In the genomic region with DNA sequence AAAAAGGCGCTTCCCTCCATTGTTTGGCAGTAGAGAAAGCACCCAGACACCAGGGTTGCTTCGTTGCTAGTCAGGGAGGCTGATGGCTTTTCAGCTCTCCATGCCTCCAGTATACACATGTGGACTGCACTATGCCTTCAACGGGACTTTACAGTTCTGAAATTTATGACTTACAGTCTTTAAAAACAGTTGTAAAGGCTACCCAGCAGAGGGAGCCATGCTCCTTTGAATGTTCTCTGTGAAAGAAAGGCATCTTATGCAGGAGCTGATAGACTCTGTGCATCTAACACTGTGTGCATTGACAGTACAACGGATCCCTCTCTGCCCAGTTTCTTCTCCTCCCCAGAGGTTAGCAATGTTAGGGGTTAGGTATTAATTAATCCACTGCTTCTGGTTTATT, we compare ENCODE assay signal across 8 mouse cellular contexts. TPM values are rescaled to one million over a fixed set of nuclear protein-coding genes. Genes with fewer than 3 reads are reported as not detected.
DNase-seq lines count a peak whose midpoint lies in the region; ATAC-seq and TF ChIP-seq lines count a peak whose summit lies in the region.

No protein-coding gene starts in this region.

- no peaks in the 10 kb centered on the region for H3K4me1 ChIP-seq in heart, embryonic 12.5 days (replicated peaks)
- no peaks in the 10 kb centered on the region for H3K4me1 ChIP-seq in forebrain, postnatal 0 days (ENCODE audit: insufficient read depth)
- no peaks in the 10 kb centered on the region for H3K4me1 ChIP-seq in midbrain, embryonic 16.5 days (ENCODE audit: control insufficient read depth, insufficient read depth, low read length)

- no peaks in the 10 kb centered on the region for H3K27me3 ChIP-seq in heart, embryonic 12.5 days (replicated peaks)
- H3K27me3 ChIP-seq in forebrain, postnatal 0 days (ENCODE audit: insufficient read depth, low read length), result no peaks in the 10 kb centered on the region
- no peaks in the 10 kb centered on the region for H3K27me3 ChIP-seq in midbrain, embryonic 16.5 days (ENCODE audit: control insufficient read depth, insufficient read depth, low read depth, low read length)

- peak; percentile 13 for DNase-seq in heart, adult 11 months
- DNase-seq in B cell, adult 2 months, result peak; percentile 46 to 47
- DNase-seq in adrenal gland, postnatal 25 days, result peak; percentile 39
- DNase-seq in forebrain, postnatal 0 days, result peak; percentile 86
- peak; percentile 69 to 73 for DNase-seq in layer of hippocampus, postnatal 10 days (ENCODE audit: low spot score in 2 of 2)
- DNase-seq in thymus, postnatal 25 days, result peak; percentile 47

- TF ChIP-seq CTCF in forebrain, postnatal 0 days (IDR thresholded peaks at IDR 0.05; ENCODE audit: low read depth), result peak; percentile 89

- no peak overlapping the region for H3K4me2 ChIP-seq in heart, embryonic 12.5 days
- no peak overlapping the region for H3K4me2 ChIP-seq in forebrain, postnatal 0 days (ENCODE audit: low read depth)
- no peak overlapping the region for H3K4me2 ChIP-seq in midbrain, embryonic 16.5 days (ENCODE audit: low read length)

- H3K27ac ChIP-seq in heart, embryonic 12.5 days (ENCODE audit: poor library complexity, severe bottlenecking), result no peak overlapping the region
- no peak overlapping the region for H3K27ac ChIP-seq in forebrain, postnatal 0 days (ENCODE audit: low read depth, low read length)
- no peak overlapping the region for H3K27ac ChIP-seq in midbrain, embryonic 16.5 days (ENCODE audit: low read length)

- no peaks in the 10 kb centered on the region for H3K9me3 ChIP-seq in heart, embryonic 12.5 days (replicated peaks)
- no peaks in the 10 kb centered on the region for H3K9me3 ChIP-seq in forebrain, postnatal 0 days (ENCODE audit: low read length)
- no peaks in the 10 kb centered on the region for H3K9me3 ChIP-seq in midbrain, embryonic 16.5 days (replicated peaks; ENCODE audit: control insufficient read depth, low read length, poor library complexity, severe bottlenecking)

- 54% methylated on average over 4 of the region's 4 CpGs for WGBS in heart, embryonic 12.5 days
- 52% methylated on average over 4 of the region's 4 CpGs for WGBS in forebrain, postnatal 0 days
- 54% methylated on average over 4 of the region's 4 CpGs for WGBS in midbrain, embryonic 16.5 days

- H3K4me3 ChIP-seq in heart, embryonic 12.5 days, result no peak overlapping the region
- no peak overlapping the region for H3K4me3 ChIP-seq in forebrain, postnatal 0 days (ENCODE audit: low read depth, low read length)
- no peak overlapping the region for H3K4me3 ChIP-seq in midbrain, embryonic 16.5 days (ENCODE audit: low read depth, low read length)

- H3K36me3 ChIP-seq in heart, embryonic 12.5 days, result no peaks in the 10 kb centered on the region
- H3K36me3 ChIP-seq in forebrain, postnatal 0 days (ENCODE audit: insufficient read depth), result no peaks in the 10 kb centered on the region
- H3K36me3 ChIP-seq in midbrain, embryonic 16.5 days (ENCODE audit: control insufficient read depth, insufficient read depth, low read length), result no peaks in the 10 kb centered on the region

- no peak overlapping the region for H3K9ac ChIP-seq in heart, embryonic 12.5 days
- H3K9ac ChIP-seq in forebrain, postnatal 0 days, result no peak overlapping the region
- H3K9ac ChIP-seq in midbrain, embryonic 16.5 days (ENCODE audit: low read depth, low read length), result no peak overlapping the region

- no peak for ATAC-seq in heart, embryonic 12.5 days (ENCODE audit: insufficient number of reproducible peaks, low FRiP score)
- peak; percentile 88 for ATAC-seq in forebrain, postnatal 0 days
- peak; percentile 85 for ATAC-seq in midbrain, embryonic 16.5 days

RNA-seq across cellular contexts. Expression of a gene that starts 30.9 kb away (rescaled TPM):
- 5.3 and 5.8 TPM in 2 replicates for polyA plus RNA-seq in heart, embryonic 12.5 days (2016; fragmentation: Nextera tagmentation; extraction: Ambion mirVana)
- 1.2 and 2.2 TPM in 2 replicates for total RNA-seq in adrenal gland, postnatal 25 days (2021)
- 1.8 and 3.1 TPM in 2 replicates for total RNA-seq in forebrain, postnatal 0 days (2014; rRNA removed)
- 0.50 and 0.51 TPM in 2 replicates for polyA plus RNA-seq in forebrain, postnatal 0 days (2015; fragmentation: Nextera tagmentation; extraction: Ambion mirVana)
- 1 to 10 TPM; 1.3 to 1.4 TPM for total RNA-seq in layer of hippocampus, postnatal 10 days (2021)
- polyA plus RNA-seq in midbrain, embryonic 16.5 days (2015; fragmentation: Nextera tagmentation; extraction: Ambion mirVana), result 1.6 and 1.8 TPM in 2 replicates

Comparison
In these comparisons a context has a peak if more than half of its experiments do, and no peak if none do; other contexts are left out.
1. DNase-seq: peak in every context shown above with its lines; median percentile 86 in forebrain, postnatal 0 days; 71 in layer of hippocampus, postnatal 10 days; 47 in thymus, postnatal 25 days; 46 in B cell, adult 2 months; 39 in adrenal gland, postnatal 25 days; 13 in heart, adult 11 months.